Mouse (Mus musculus): ENCODE measurements around the gene Ddx49.

GRCm38 (mm10) chr8:70329835-70330740 is 27.8 kb upstream of the Ddx49 start:
- no peak for TF ChIP-seq POLR2A (IDR thresholded peaks at IDR 0.05; ENCODE audit: low read depth, low read length)
- TF ChIP-seq CTCF (IDR thresholded peaks at IDR 0.05; ENCODE audit: borderline replicate concordance, insufficient read depth, low read length) = no peak

All from embryonic fibroblast, embryonic 13.5 days (primary cell).